Mouse (Mus musculus) mouse trophoblast stem cell (cell line): ENCODE measurements around the gene Ngb.

Source experiments
- in situ Hi-C, 2 experiments: fragments of 300-500 bp; cut with MseI, MboI; formaldehyde crosslinking; loops; 2 replicates in 1 of 2; 3 replicates in 1 of 2; pipeline ENCODE4 v1.15.1; 2025

The Ngb gene

DNA sequence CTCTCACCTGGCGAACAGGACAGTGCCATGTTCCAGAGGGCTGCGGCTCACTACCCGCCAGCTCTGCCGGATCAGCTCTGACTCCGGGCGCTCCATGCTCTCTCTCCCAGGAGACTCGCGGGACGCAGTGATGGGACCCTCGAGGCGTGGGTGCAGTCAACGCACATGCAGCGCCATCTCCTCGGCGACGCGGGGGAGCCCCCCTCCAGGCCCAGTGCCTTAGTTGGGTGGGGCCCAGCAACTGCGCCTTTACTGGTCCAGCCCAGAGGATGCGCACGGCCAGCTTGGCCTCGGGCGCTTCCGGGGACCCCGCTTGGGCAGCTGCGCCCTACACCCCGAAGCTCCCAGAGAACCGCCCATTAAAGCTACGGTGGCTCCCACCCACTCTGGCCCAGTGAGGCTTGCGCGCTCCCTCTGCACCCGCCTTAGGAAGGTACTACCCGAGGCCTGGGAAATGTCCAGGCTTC is at the start of gene Ngb:
Ngb (minus strand) TSS at position 375 of the 467 bp plus-strand sequence.
- in situ Hi-C loops = no loop called here

DNA sequence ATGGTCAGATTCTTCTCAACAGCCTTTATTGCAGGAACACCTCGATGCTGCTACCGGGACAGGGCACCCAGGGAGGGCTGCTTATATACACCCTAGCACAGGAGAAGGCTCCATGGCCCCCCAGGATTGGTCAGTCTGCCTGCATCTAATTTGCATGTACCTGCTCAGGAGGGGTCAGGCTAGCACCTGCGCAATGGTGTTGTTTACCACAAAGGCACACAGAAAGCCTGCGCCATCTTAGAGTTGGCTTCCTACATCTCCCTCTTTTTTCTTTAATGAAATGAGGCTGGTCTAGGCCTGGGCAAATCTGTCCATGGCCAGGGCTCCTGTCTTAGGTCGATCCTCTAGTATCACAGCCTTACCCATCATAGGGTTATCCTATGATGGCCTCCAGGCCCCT is 47.1 kb upstream of the Ngb start:
- in situ Hi-C loops = no loop called here

DNA sequence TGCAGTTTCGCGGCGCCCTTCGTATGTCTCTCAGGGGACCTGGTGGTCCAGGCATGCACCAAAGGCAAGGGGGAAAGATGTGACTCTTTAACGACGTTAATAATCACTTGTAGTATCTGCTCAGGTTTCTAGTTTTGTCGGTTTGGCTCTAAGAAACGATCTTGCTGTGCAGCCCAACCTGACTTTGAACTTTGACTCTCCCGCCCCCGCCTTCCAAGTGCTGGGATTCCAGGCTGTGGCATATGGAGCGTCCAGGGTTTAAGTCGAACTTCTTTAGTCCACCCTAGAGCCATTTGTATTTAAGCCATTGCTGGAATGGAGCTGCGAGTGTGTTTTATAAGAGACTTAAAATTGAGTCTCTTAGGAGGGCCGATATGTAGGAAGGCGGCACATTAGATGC is 45.8 kb upstream of the Ngb start:
- in situ Hi-C loops = no loop called here

DNA sequence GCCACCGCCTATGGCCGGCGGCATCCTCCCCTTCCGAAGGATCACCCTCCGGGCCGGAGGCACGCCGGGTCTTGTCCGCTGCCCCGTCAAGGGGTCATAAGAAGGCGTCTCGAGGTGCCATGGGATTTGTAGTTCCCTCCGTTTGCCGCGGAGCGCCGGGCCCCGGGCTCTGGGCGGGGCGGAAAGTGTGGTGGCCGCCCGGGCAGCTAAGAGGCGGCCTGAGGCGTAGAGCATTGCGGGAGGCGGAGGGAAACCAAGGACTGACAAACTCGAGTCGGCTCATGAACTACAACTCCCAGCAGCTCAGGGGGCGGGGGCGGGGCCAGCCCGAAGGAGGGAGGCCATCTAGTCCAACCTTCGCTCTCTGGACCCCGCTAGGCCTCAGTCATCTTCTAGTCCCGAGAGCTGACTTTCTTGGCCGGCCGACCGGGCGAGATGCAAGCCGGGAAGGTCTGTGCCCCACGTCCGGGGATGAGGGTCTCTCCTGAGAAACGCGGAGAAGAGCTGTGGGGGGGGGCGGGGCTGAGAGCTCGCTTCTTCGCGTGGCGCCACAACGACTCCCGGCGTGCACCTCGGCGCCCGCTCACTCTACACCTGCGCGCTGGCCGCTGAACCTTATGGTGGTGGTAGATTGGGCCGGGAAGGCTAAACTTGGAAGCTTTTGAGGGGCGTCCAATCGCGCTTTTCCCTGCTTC is 45.2 kb upstream of the Ngb start, which contains the start of gene Pomt2:
Pomt2 (minus strand) TSS at position 574 of the 695 bp plus-strand sequence.
- in situ Hi-C loops = no loop called here

DNA sequence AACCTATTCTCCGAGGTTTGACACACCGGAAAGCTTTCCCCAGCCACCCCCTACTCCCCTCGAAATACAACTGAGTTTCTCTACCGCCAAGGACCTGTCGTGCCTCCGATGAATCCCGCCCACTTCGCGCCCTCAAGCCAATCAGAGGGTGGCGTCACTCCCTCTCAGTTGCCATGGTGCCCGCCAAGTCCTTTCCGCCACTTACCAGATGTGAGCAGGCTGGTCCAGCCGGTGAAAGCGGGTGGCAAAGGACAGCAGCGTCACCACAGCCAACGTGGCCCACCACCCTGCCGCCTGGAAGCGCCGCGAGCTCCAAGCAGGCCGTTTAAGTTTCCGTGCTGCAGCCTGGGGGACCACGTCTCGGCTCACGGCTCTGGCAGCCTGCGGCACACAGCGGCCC is 44.6 kb upstream of the Ngb start, which contains the start of gene Gstz1:
Gstz1 (plus strand) TSS at position 200 of the 400 bp plus-strand sequence.
- in situ Hi-C loops = no loop called here

DNA sequence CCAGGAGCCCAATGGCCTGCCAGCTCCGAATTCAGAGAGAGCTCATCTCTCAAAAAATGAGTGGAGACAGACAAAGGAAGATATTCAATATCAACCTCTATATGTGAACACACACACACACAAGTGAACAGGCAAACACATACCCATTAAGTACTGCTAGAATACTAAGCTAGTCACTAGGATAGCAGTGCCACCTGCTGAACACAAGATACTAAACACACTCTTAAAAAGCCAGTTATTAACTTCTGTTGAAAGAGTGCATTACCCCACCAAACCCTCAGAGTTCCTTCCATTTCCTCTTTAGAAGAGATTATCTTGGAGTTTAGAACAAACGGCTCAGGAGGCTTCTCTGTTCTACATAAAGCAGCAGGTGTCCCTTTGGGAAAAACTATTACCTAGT is 39.8 kb upstream of the Ngb start:
- in situ Hi-C loops = no loop called here

DNA sequence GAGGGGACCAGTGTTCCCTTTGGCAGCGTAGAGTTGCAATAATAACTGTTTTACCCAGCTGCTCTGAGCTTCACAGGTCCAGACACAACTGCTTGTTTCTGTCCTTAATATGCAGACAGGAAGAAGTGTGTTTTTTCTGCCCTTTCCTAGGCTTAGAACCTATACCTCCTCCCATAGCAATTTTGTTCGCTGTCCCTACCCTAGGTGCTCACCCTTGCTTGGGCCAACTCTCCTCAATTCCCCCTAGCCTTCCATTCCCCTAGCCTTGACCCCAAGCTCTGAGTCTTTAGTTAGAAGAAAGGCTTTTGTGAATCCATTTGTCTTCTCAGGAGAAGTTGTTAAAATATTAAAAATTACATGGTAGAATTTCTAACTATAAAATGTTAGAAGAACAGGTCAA is 36.4 kb upstream of the Ngb start:
- in situ Hi-C loops = no loop called here

DNA sequence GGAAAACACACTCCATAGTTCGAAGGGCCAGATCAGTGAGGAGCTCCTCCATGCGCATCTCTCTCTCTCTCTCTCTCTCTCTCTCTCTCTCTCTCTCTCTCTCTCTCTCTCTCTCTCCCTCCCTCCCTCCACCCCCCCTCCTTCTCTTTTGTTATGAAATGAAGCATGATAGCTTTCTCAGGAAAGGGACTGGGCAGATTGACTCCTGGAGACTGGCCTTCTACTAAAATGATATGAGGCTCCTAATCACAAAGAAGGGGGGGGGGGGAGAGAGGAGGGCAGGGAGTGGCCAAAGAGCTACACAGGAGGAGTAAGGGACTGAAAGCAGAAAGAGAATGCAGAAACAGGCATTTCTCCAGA is 36.0 kb upstream of the Ngb start:
- in situ Hi-C loops = no loop called here

DNA sequence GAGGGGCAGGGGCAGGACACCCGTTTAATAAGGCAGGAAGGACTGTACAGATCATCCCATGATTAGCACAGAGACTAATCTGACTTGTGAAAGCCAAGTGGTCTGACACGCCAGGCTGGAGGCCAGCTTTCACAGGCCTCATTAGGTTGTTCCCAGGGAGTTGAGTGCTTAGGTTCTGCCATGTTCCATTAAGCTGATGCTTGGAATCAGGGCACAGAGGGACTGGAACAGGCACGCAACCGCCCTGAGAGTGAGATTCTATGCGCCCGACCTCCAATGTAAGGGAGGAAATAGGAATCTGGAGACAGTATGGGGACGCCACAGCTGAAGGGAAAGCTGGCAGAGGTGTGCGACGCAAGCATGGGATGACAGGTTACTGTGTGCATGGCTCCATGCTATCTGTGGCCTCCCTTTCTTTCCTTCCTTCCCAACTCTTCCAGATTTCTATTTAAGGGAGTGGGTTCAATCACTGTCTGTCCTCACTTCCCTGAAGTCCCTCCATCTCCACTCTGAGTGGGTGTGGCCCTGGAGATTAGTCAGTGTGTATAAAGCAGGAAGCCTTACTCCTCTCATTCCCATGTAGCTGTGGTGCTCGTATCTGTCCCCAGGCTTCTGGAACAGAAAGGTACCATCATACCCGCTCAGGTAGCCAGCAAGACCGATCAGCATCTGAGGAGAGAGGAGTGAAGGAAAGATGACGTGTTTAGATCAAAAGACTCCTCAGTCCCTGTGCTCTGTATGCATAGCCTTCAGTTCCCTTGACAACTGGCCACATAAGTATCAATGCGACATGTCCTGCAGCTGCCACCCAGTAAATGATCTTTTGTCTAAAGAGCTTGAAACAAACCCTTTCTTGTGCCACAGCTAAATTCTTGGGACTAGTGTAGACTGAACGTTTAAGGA is 35.4 kb upstream of the Ngb start:
- in situ Hi-C loops = no loop called here

DNA sequence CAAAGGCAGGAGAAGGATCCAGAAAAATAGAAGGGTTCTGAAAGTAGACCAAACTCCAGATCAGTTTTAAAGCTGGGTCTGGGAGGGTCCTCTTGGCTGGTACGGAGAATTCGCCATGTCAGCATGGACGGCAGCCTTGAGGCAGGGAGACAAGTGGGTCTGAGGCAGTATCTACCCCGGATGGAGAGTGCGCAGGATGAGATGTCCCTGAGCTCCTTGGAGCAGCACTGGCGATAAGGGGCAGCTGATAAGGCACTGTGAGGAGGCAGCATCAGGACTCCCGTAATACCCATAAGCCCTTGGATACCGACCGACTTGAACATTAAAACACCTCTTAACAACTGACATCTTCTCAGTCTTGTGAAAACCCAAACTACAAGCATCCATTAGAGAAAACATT is 30.4 kb upstream of the Ngb start:
- in situ Hi-C loops = no loop called here

DNA sequence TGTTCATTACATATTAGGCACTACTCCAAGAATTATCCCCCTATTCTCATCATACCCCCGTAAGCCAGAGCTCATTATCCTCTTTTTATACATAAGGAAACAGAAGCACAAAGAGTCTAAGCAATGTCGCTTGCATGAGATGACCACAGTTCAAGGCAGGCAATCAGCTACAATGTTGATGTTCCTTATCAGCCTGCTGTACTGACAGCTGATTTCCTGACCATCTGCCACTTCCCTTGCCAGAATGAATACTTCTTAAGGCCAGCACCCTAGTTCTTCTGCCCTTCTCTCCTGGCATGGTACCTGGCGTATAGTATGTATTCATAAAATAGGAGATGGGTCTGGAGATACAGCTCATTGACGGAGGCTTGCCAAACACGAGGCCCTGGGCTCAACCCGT is 29.9 kb upstream of the Ngb start:
- in situ Hi-C loops = no loop called here

DNA sequence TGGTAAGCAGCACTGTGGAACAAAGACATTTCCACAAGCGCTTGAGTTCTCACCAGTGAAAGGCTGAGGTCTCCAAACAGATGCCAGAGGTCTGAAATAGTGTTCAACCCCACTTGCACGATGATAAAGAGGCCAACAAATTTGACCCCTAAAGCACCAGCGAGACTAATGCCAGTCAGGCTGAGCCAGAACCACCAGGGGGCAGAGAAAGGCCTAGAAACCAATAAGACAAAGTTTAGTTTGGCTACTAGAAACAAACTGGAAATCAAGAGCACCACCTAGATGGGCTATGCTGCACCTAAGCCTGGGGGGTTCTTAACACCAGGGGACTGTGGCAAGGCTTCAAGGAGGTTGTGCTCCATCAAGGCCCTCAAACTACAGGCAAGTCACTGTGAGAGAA is 29.3 kb upstream of the Ngb start:
- in situ Hi-C loops = no loop called here

DNA sequence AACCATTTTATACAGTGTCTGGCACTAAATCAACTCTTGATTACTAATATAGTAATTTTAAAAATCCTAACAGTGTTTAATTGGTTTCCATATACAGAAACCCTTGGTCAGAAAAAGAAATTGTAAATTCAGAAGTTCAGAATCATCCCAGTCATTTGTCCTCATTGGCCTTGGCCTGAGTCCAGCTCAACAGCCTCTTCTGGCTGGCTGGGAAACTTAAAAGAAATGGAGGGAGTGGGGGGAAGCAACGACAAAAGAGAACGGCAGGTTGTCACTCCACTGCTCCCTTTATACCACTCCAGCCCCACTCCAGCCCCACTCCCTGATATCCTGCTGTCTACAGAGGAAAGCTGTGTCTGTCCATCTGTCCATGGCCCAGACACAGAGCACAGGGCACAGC is 28.8 kb upstream of the Ngb start:
- in situ Hi-C loops = no loop called here

DNA sequence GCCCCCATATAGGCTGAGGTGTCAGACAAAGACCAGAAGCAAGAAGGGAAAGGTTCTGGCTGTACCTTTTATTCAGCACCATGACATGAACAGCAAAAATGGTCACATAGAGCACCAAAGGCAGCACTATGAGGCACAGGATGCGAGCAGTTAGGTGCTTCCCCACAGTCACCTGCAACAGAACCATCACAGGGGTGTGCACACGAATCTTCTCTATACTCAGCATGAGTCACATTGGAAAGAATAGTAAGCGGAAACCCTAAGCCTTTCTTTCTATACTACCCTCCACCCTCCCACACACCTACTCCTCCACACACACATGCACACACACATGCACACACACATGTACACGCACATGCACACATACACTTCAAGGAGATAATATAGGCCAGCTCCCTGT is 27.9 kb upstream of the Ngb start:
- in situ Hi-C loops = no loop called here

DNA sequence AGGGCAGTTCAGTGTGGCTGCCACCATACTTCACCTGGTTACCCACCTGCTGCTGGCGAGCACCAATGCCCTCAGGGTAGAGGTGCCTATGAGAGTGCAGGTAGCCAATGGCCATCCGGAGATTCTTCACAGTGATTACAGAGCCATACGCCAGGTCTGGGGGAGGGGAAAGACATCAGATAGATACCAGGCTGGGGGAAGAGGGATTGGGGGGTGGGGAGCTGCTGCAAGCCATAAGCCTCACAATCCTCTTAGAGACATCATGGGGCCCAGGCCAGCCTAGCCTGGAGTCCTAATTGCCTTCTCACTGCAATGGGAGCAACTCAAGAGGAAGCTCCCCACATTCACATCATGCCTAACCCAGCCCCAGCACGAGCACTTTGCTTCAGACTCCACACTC is 24.9 kb upstream of the Ngb start:
- in situ Hi-C loops = no loop called here

DNA sequence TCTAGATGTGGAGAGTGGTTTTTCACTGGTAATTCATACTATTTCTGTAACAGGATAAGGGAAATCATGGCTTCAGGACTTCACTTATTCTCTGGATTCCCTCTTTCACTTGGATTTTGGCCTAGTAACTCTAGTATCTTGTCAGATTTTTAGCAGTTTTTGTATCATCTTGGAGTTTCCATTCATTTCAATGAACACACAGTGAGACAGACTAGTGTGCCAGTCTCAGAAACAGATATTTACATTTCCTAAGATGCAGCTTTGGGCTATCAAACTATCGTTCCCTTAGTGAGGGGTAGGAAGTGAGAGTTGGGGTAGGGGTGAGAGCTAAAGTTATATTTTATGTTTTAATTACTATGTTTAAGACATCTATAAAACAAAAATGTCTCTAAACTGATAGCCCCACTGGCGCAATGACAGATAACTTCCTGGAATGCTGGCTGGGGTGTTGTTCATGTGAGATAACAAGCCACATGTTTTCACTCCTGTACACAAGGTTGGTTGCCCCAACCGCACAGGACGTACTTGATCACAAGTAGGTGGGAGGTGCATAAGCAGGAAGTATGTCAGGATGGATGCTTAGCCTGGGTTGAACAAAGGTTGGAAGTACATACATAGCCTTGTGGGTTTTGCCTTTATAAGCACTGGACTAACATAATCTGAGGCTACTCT is 19.7 kb upstream of the Ngb start:
- in situ Hi-C loops = no loop called here

DNA sequence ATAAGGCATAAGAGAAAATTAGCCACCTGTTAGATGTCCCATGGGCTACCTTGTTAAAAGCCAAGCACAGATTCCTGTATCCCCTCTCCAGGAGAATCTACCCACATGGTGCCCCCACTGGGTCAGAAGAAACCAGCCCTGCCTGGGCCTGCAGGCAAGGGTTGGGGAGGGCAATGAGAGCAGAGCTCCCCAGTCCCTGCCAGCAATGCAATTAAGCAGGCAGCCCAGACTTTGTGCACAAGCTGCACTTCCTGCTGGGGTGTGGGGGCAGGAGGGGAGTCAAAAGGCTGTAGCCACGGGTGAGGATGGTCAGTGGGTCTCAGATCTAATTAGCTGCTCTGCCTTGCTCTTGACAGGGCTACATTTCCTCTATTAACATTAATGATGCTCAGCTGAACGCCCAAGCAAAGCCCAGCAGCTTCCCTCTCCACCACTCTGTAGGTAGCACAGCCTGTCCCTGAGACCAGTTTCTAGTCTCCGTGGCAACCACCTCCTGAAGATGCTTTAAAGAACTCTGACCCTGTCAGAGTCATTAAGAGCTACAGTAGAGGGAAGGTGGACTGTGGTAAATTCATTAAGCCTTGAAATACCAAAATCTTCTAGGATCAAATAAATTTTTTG is 5.1 kb upstream of the Ngb start:
- in situ Hi-C loops = no loop called here

DNA sequence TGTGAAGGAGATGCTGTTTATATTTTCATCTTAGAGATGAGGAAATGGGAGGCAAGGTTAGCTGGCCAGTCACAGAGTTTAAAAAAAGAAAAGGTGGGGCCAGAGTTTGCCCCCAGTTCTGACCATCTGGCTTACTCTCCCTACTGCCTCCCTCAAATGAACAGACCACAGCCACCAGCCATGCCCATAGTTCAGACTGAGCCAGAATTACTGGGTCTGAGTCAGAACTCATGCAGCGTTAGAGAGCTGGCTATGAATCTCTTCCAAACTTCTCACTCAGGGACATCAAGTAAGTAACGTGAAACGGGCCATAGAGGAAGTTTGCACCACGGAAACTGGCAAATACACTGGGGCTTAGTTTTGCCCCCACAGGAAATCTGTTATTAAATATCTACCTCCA is 2.5 kb upstream of the Ngb start:
- in situ Hi-C loops = no loop called here

DNA sequence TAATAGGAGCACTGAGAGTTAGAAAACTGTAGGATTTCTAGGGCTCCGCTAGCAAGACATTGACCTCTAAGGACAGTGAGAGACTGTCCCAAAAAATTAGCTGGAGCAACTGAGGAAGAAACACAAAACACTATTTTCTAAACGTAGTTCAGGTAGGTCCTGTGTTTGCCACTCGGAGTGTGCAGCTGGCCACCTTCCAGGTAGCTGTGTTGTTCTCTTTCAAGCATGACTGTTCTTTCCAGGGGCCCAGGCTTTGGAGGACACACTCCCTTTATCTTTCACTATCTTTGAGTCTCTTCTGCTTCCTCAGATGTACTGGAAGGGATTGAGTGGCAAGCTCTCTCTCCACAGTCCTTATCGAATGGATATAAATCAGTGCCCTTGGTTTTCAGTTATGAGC is 1.1 kb upstream of the Ngb start:
- in situ Hi-C loops = no loop called here

DNA sequence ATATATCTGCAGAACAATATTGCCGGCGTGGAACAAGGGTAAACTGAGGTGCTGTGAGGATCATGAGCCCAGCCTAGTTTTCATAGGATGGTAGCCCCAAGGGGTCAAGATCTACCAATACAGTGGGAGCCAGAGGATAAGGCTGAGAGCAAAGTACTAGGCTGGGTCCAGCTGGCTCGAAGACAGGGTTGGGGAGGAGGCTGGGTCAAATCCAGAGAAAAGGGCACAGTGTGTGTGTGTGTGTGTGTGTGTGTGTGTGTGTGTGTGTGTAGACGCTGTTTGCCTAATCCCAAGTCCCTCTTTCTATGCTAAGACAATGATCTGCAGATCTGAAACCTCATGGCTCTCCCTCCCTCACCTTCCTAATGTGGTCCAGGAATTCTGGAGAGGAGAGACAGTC is 2.0 kb downstream of the Ngb start:
- in situ Hi-C loops = no loop called here

DNA sequence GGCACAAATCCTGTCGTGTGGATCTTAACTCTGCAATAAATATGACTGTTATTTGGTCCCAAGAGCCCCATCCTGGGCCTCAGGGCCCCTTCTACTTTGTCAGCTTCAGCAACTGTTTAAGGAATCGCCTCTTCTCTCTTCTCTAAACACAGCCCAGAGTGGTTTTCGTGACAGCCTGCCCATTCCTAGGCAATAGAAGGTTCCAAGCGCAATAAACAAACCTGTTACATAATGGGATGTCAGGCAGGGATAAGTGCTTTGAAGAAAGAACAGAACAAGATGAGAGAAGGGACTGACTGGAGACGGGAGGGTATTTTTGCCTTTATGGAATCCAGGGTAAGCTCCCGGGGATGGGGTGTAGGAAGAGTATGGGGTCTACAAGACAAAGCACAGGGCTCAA is 8.7 kb downstream of the Ngb start:
- in situ Hi-C loops = no loop called here

DNA sequence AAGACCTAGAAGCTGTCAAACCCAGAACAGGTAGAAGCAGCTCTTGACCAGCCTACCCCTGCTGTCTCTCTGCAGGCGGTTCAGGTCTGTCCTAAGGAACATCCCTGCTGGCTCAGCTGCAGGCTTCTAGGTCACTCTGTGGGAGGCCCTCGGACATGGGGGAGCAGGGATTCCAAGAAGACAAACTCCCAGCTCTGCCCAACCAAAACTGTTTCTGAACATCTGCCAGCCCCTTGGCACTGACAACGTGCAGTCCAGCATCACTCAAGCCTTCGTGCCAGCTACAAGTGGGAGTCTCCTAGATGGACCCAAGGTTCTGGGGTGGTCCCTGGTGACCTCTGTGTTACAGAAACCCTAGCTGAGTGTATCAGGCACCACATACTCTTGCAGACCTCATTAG is 9.1 kb downstream of the Ngb start:
- in situ Hi-C loops = no loop called here
